Mouse (Mus musculus): ENCODE measurements around the gene Il11. TPM values are rescaled to one million over a fixed set of nuclear protein-coding genes. Genes with fewer than 3 reads are reported as not detected.

Il11 gene
- polyA plus RNA-seq, 1 experiment from 2014 or later: 1.1 TPM

DNA sequence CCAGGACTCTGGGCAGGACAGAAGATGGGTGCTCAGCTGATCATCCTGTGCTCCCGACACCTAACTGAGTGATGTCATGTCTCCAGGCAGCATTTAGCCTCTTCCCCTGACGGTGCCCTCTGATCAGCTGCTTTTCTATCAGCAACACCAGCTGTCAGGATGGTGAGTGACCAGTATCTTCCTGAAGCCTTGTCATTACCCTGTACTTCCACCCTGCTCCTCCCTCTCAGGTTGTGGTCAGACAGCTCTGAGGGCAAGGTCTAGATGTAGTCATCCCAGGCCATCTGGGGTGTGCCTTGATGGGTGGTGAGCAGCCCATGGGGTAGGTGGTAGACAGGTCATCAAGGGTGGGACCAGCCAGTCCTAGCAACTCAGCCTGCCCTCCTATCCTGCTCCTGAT, 33.5 kb downstream of the Il11 start:
- no peak overlapping the region for H3K4me2 ChIP-seq
- no peak overlapping the region for H3K9ac ChIP-seq
- no peak overlapping the region for H3K27ac ChIP-seq (replicated peaks)
- H3K4me1 ChIP-seq (replicated peaks): peaks cover 18% of the 10 kb centered on the region
- H3K9me3 ChIP-seq: no peaks in the 10 kb centered on the region
- H3K36me3 ChIP-seq: peaks cover 8% of the 10 kb centered on the region; the same call in 1 of the 2 replicates
- no peak for ATAC-seq (ENCODE audit: low FRiP score, low read depth)
- no peaks in the 10 kb centered on the region for H3K27me3 ChIP-seq
- H3K4me3 ChIP-seq: no peak overlapping the region
- WGBS: 90% methylated on average over 2 of the region's 2 CpGs

DNA sequence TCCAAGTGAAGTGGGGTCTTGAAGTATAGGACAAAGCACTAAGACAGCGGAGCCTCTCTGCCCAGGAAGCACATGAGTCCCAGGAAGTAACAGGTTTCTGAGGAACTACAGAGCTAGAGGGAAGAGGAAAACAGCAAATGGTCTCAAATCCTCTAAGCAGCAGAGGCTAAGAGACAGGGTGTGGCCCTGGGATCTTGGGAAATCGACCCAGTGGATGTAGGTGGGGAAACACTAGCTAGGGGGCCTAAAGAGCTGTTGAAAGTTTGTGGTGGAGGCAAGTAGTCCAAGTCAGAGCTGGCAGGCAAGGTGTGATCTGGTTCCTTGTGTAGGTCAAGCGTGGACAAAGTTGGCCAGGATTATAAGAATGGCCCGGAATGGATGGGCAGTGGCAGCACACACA, 34.3 kb downstream of the Il11 start:
- no peak overlapping the region for H3K9ac ChIP-seq
- no peak overlapping the region for H3K27ac ChIP-seq (replicated peaks)
- 80% methylated on average over 4 of the region's 4 CpGs for WGBS
- H3K4me3 ChIP-seq: no peak overlapping the region
- no peaks in the 10 kb centered on the region for H3K27me3 ChIP-seq
- peaks cover 8% of the 10 kb centered on the region; the same call in 1 of the 2 replicates for H3K36me3 ChIP-seq
- peaks cover 17% of the 10 kb centered on the region for H3K4me1 ChIP-seq (replicated peaks)
- no peaks in the 10 kb centered on the region for H3K9me3 ChIP-seq
- no peak for ATAC-seq (ENCODE audit: low FRiP score, low read depth)
- no peak overlapping the region for H3K4me2 ChIP-seq

DNA sequence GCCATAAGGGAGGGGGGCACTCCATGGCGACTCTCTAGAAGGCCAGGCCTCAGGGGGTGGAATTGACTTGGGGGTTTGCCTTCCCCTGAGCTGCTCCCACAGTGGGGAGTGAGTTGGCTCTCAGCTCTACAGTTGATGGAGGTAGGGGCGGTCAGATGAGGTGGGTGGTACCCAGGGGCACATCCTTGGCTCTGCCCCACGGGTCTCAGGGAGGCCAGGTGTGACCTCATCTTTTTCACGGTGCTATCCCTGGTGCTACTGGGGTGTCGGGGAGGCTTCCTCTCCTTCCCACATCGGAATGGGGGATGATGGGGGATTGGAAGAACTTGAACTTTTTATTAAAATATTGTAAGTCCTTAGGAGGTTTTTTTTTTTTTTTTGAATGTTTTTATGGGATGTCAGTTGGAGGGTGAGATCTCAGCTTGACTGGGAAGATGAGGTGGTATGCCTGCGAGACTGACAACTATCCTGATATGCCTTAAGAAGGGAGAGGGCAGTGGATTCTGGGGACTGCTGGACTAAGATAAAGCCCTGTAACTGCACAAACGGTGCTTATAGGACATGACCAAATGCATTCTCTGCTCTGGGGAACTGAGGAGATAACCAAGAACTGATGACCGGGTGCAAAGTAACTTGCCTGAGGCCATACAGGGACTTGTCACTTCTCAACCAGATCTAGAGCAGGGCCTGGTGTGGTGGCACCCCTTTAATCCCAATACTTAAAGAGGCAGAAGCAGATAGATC, 35.3 kb downstream of the Il11 start:
- 76% methylated on average over 9 of the region's 9 CpGs for WGBS
- Histone ChIP-seq H3K36me3 (peaks cover 8% of the 10 kb centered on the region; the same call in 1 of the 2 replicates), H3K4me3 (no peak overlapping the region), H3K9me3 (no peaks in the 10 kb centered on the region), H3K4me1 (replicated peaks) (peaks cover 13% of the 10 kb centered on the region), H3K9ac (no peak overlapping the region), H3K4me2 (no peak overlapping the region), H3K27me3 (no peaks in the 10 kb centered on the region), H3K27ac (replicated peaks) (no peak overlapping the region)
- no peak for ATAC-seq (ENCODE audit: low FRiP score, low read depth)

GRCm38 (mm10) chr7:4746326-4746980, 36.2 kb downstream of the Il11 start:
- WGBS: 87% methylated on average over 22 of the region's 22 CpGs
- H3K4me1 ChIP-seq (replicated peaks): peaks cover 15% of the 10 kb centered on the region
- H3K36me3 ChIP-seq: peaks cover 8% of the 10 kb centered on the region; the same call in 1 of the 2 replicates
- H3K9me3 ChIP-seq: no peaks in the 10 kb centered on the region
- no peak overlapping the region for H3K27ac ChIP-seq (replicated peaks)
- no peak overlapping the region for H3K9ac ChIP-seq
- H3K27me3 ChIP-seq: no peaks in the 10 kb centered on the region
- H3K4me2 ChIP-seq: no peak overlapping the region
- ATAC-seq (ENCODE audit: low FRiP score, low read depth): no peak
- H3K4me3 ChIP-seq: no peak overlapping the region

- Histone ChIP-seq H3K27me3 (no peaks in the 10 kb centered on the region), H3K4me1 (replicated peaks) (peaks cover 24% of the 10 kb centered on the region), H3K9ac (no peak overlapping the region), H3K4me3 (no peak overlapping the region), H3K9me3 (no peaks in the 10 kb centered on the region), H3K36me3 (peaks cover 8% of the 10 kb centered on the region; the same call in 1 of the 2 replicates), H3K4me2 (no peak overlapping the region), H3K27ac (replicated peaks) (no peak overlapping the region)
- no peak for ATAC-seq (ENCODE audit: low FRiP score, low read depth)
- 98% methylated on average over 6 of the region's 6 CpGs for WGBS
Observed at GRCm38 (mm10) chr7:4744886-4745285, 37.8 kb downstream of the Il11 start.

DNA sequence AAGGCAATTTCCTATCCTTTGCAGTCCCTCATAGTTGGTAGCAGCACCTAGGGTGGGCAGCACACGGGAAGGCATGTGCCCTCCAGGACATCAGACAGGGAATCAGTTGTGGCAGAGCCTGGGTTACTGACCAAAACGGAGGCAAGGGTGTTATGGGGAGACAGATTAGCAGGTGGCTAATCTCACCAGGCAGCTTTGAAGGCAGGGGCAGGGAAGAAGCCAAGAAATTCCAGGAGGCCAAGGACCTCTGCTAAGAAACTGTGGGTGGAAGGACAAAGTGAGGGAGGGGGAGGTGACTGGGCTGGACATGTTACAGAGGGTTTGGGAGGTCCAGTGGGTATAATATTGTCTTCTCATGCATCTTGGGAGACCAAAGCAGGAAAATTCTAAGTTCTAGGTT, 39.3 kb downstream of the Il11 start:
- 80% methylated on average over 2 of the region's 2 CpGs for WGBS
- H3K4me3 ChIP-seq: no peak overlapping the region
- H3K9me3 ChIP-seq: no peaks in the 10 kb centered on the region
- H3K27me3 ChIP-seq: no peaks in the 10 kb centered on the region
- no peak overlapping the region for H3K4me2 ChIP-seq
- no peak for ATAC-seq (ENCODE audit: low FRiP score, low read depth)
- H3K4me1 ChIP-seq (replicated peaks): peaks cover 33% of the 10 kb centered on the region
- peaks cover 8% of the 10 kb centered on the region; the same call in 1 of the 2 replicates for H3K36me3 ChIP-seq
- H3K27ac ChIP-seq (replicated peaks): no peak overlapping the region
- H3K9ac ChIP-seq: no peak overlapping the region

DNA sequence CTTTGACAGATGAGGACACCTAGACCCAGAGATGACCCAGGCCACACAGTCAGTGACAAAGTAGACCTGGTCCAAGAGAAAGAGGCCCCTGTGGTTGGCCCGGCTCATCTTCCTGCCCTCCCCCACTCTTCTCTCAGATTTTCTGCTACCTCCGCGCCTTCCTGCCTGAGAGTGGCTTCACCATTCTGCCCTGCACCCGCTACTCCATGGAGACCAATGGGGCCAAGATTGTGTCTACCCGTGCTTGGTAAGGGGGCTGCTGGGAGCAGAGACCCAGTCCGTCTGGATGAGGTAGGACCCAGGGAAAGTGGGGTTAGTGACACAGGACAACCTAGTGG, 40.2 kb downstream of the Il11 start:
- 77% methylated on average over 6 of the region's 6 CpGs for WGBS
- 0 out of 2 replicates have a peak overlapping the region, but pooled peaks have one; percentile 14 for H3K9ac ChIP-seq
- no peak overlapping the region for H3K27ac ChIP-seq (replicated peaks)
- no peaks in the 10 kb centered on the region for H3K9me3 ChIP-seq
- peak overlapping the region; percentile 11; the same call in 1 of the 2 replicates for H3K4me2 ChIP-seq
- no peaks in the 10 kb centered on the region for H3K27me3 ChIP-seq
- H3K4me3 ChIP-seq: no peak overlapping the region
- H3K4me1 ChIP-seq (replicated peaks): peaks cover 34% of the 10 kb centered on the region
- peaks cover 8% of the 10 kb centered on the region; the same call in 1 of the 2 replicates for H3K36me3 ChIP-seq
- no peak for ATAC-seq (ENCODE audit: low FRiP score, low read depth)

GRCm38 (mm10) chr7:4741672-4742481, 40.8 kb downstream of the Il11 start:
- Histone ChIP-seq H3K27me3 (no peaks in the 10 kb centered on the region), H3K4me3 (peak overlapping the region; percentile 72), H3K9ac (no peak overlapping the region), H3K4me2 (peak overlapping the region; percentile 86), H3K27ac (replicated peaks) (peak overlapping the region; percentile 95; the same call in 1 of the 2 replicates), H3K9me3 (no peaks in the 10 kb centered on the region), H3K36me3 (peaks cover 8% of the 10 kb centered on the region; the same call in 1 of the 2 replicates), H3K4me1 (replicated peaks) (peaks cover 34% of the 10 kb centered on the region)
- ATAC-seq (ENCODE audit: low FRiP score, low read depth): no peak
- WGBS: 76% methylated on average over 21 of the region's 21 CpGs

- Histone ChIP-seq H3K4me1 (replicated peaks) (peaks cover 34% of the 10 kb centered on the region), H3K27me3 (no peaks in the 10 kb centered on the region), H3K4me3 (peak overlapping the region; percentile 72), H3K9ac (peak overlapping the region; percentile 83), H3K9me3 (no peaks in the 10 kb centered on the region), H3K4me2 (peak overlapping the region; percentile 86), H3K27ac (replicated peaks) (peak overlapping the region; percentile 95), H3K36me3 (peaks cover 3% of the 10 kb centered on the region; the same call in 1 of the 2 replicates)
- ATAC-seq (ENCODE audit: low FRiP score, low read depth): no peak
- under 1% methylated on average over 4 of the region's 4 CpGs for WGBS
Observed at GRCm38 (mm10) chr7:4741151-4741550, 41.5 kb downstream of the Il11 start.

- peak; percentile 52 for ATAC-seq (ENCODE audit: low FRiP score, low read depth)
- Histone ChIP-seq H3K4me2 (peak overlapping the region; percentile 86), H3K27ac (replicated peaks) (peak overlapping the region; percentile 95), H3K36me3 (no peaks in the 10 kb centered on the region), H3K27me3 (no peaks in the 10 kb centered on the region), H3K4me1 (replicated peaks) (peaks cover 34% of the 10 kb centered on the region), H3K9ac (peak overlapping the region; percentile 83), H3K9me3 (no peaks in the 10 kb centered on the region), H3K4me3 (peak overlapping the region; percentile 72)
- 0% methylated on average over 14 of the region's 14 CpGs for WGBS
Observed at GRCm38 (mm10) chr7:4740309-4740727, 42.3 kb downstream of the Il11 start.

DNA sequence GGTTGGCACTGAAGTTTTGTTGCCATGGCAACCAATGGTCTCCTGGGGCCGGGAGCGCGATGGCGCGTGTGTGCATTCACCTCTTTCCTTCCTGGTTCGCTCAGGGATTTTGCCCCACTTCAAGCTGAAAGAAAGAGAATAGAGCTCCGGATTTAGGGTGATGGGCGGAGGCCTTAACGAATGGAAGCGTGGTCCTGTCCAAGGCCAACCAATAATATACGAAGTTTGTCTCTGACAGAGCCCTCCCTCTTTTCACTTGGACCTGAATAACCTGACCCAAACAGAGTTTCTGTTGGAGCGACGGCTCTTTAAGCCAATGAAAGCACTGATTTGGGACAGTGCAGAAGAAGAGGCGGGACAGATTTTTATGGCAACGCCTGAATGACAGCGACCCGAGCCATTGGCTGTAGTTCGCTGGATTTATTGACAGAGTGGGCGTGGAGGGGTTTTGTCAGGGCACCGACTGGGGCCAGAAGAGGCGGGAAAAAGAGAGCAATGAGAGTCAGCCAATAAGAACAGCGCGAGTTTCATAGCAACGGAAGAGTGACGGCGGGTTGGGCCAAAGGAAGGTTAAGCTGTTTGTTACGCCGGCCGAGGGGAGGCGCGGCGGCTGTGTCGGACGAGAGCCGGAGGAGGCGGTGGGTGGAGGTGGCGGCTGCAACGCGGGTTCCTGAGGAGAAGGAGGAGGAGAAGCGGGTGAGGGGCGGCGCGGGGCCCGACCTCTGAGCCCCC, 42.9 kb downstream of the Il11 start, which contains the start of gene Kmt5c:
Kmt5c (plus strand) TSS at position 572 of the 732 bp plus-strand sequence.
- Histone ChIP-seq H3K9ac (peak within 1 kb of the TSS; percentile 83), H3K27ac (replicated peaks) (peak within 1 kb of the TSS; percentile 95), H3K4me1 (replicated peaks) (peaks cover 34% of the 10 kb centered on the region), H3K4me3 (peak within 1 kb of the TSS; percentile 72), H3K27me3 (no peaks in the 10 kb centered on the region), H3K4me2 (peak within 1 kb of the TSS; percentile 86), H3K36me3 (no peaks in the 10 kb centered on the region), H3K9me3 (no peaks in the 10 kb centered on the region)
- WGBS: under 1% methylated on average over 29 of the region's 44 CpGs
- ATAC-seq (ENCODE audit: low FRiP score, low read depth): peak; percentile 98
